Mouse (Mus musculus): Measurements from ENCODE around the gene Gabrb1. TPM values are rescaled to one million over a fixed set of nuclear protein-coding genes. Genes with fewer than 3 reads are reported as not detected.
A peak's percentile ranks its signal among the peaks of the same experiment; 100 is the strongest.

The Gabrb1 gene
- polyA plus RNA-seq, 1 experiment from 2014 or later: 42.1 TPM

GRCm38 (mm10) chr5:72172675-72173074 lies 514.8 kb downstream of the Gabrb1 start:
- ATAC-seq: no peak
- Histone ChIP-seq H3K27me3 (replicated peaks; ENCODE audit: control insufficient read depth, insufficient read depth, low read length) (no peaks in the 10 kb centered on the region), H3K36me3 (ENCODE audit: control insufficient read depth, insufficient read depth, low read length) (no peaks in the 10 kb centered on the region), H3K9me3 (ENCODE audit: control insufficient read depth, low read length) (no peaks in the 10 kb centered on the region), H3K4me2 (ENCODE audit: low read length) (no peak overlapping the region), H3K4me3 (ENCODE audit: low read length) (no peak overlapping the region), H3K4me1 (ENCODE audit: control insufficient read depth, insufficient read depth, low read depth, low read length) (no peaks in the 10 kb centered on the region), H3K9ac (ENCODE audit: low read depth, low read length) (no peak overlapping the region), H3K27ac (ENCODE audit: low read depth, low read length) (no peak overlapping the region)
- WGBS: 39% methylated on average over 3 of the region's 3 CpGs

GRCm38 (mm10) chr5:72173521-72173920 lies 515.6 kb downstream of the Gabrb1 start:
- no peak overlapping the region for H3K4me2 ChIP-seq (ENCODE audit: low read length)
- no peaks in the 10 kb centered on the region for H3K27me3 ChIP-seq (replicated peaks; ENCODE audit: control insufficient read depth, insufficient read depth, low read length)
- no peaks in the 10 kb centered on the region for H3K36me3 ChIP-seq (ENCODE audit: control insufficient read depth, insufficient read depth, low read length)
- no peak overlapping the region for H3K9ac ChIP-seq (ENCODE audit: low read depth, low read length)
- H3K27ac ChIP-seq (ENCODE audit: low read depth, low read length): no peak overlapping the region
- no peaks in the 10 kb centered on the region for H3K9me3 ChIP-seq (ENCODE audit: control insufficient read depth, low read length)
- H3K4me3 ChIP-seq (ENCODE audit: low read length): no peak overlapping the region
- WGBS: 83% methylated on average over 1 of the region's 1 CpGs
- ATAC-seq: no peak
- H3K4me1 ChIP-seq (ENCODE audit: control insufficient read depth, insufficient read depth, low read depth, low read length): no peaks in the 10 kb centered on the region

GRCm38 (mm10) chr5:72175050-72175449 lies 517.1 kb downstream of the Gabrb1 start:
- Histone ChIP-seq H3K27ac (ENCODE audit: low read depth, low read length) (no peak overlapping the region), H3K36me3 (ENCODE audit: control insufficient read depth, insufficient read depth, low read length) (no peaks in the 10 kb centered on the region)
- 77% methylated on average over 4 of the region's 4 CpGs for WGBS

GRCm38 (mm10) chr5:72175530-72175929 lies 517.6 kb downstream of the Gabrb1 start:
- 0 out of 2 replicates have a peak overlapping the region, but pooled peaks have one; percentile 23 for H3K27ac ChIP-seq (ENCODE audit: low read depth, low read length)
- H3K4me1 ChIP-seq (ENCODE audit: control insufficient read depth, insufficient read depth, low read depth, low read length): no peaks in the 10 kb centered on the region
- 15% methylated on average over 7 of the region's 7 CpGs for WGBS
- H3K27me3 ChIP-seq (replicated peaks; ENCODE audit: control insufficient read depth, insufficient read depth, low read length): no peaks in the 10 kb centered on the region
- ATAC-seq: peak; percentile 66
- no peaks in the 10 kb centered on the region for H3K9me3 ChIP-seq (ENCODE audit: control insufficient read depth, low read length)
- H3K36me3 ChIP-seq (ENCODE audit: control insufficient read depth, insufficient read depth, low read length): no peaks in the 10 kb centered on the region
- H3K4me3 ChIP-seq (ENCODE audit: low read length): no peak overlapping the region; the same call in 1 of the 2 replicates
- peak overlapping the region; percentile 48 for H3K4me2 ChIP-seq (ENCODE audit: low read length)
- H3K9ac ChIP-seq (ENCODE audit: low read depth, low read length): peak overlapping the region; percentile 51

More at GRCm38 (mm10) chr5:72175050-72175449, 517.1 kb downstream of the Gabrb1 start:
- H3K9me3 ChIP-seq (ENCODE audit: control insufficient read depth, low read length): no peaks in the 10 kb centered on the region
- no peaks in the 10 kb centered on the region for H3K4me1 ChIP-seq (ENCODE audit: control insufficient read depth, insufficient read depth, low read depth, low read length)
- no peak overlapping the region for H3K4me3 ChIP-seq (ENCODE audit: low read length)
- H3K9ac ChIP-seq (ENCODE audit: low read depth, low read length): no peak overlapping the region
- no peaks in the 10 kb centered on the region for H3K27me3 ChIP-seq (replicated peaks; ENCODE audit: control insufficient read depth, insufficient read depth, low read length)
- peak overlapping the region; percentile 48; the same call in 1 of the 2 replicates for H3K4me2 ChIP-seq (ENCODE audit: low read length)
- no peak for ATAC-seq

GRCm38 (mm10) chr5:72181194-72181593 lies 523.3 kb downstream of the Gabrb1 start:
- H3K4me3 ChIP-seq (ENCODE audit: low read length): no peak overlapping the region
- H3K4me2 ChIP-seq (ENCODE audit: low read length): no peak overlapping the region
- WGBS: 36% methylated on average over 1 of the region's 1 CpGs
- H3K27ac ChIP-seq (ENCODE audit: low read depth, low read length): no peak overlapping the region
- H3K36me3 ChIP-seq (ENCODE audit: control insufficient read depth, insufficient read depth, low read length): no peaks in the 10 kb centered on the region
- no peak for ATAC-seq
- H3K9me3 ChIP-seq (ENCODE audit: control insufficient read depth, low read length): no peaks in the 10 kb centered on the region
- H3K9ac ChIP-seq (ENCODE audit: low read depth, low read length): no peak overlapping the region
- H3K4me1 ChIP-seq (ENCODE audit: control insufficient read depth, insufficient read depth, low read depth, low read length): no peaks in the 10 kb centered on the region
- no peaks in the 10 kb centered on the region for H3K27me3 ChIP-seq (replicated peaks; ENCODE audit: control insufficient read depth, insufficient read depth, low read length)

- Histone ChIP-seq H3K9me3 (ENCODE audit: control insufficient read depth, low read length) (no peaks in the 10 kb centered on the region), H3K4me1 (ENCODE audit: control insufficient read depth, insufficient read depth, low read depth, low read length) (no peaks in the 10 kb centered on the region), H3K4me3 (ENCODE audit: low read length) (no peak overlapping the region), H3K27ac (ENCODE audit: low read depth, low read length) (no peak overlapping the region), H3K9ac (ENCODE audit: low read depth, low read length) (no peak overlapping the region), H3K4me2 (ENCODE audit: low read length) (no peak overlapping the region), H3K27me3 (replicated peaks; ENCODE audit: control insufficient read depth, insufficient read depth, low read length) (no peaks in the 10 kb centered on the region), H3K36me3 (ENCODE audit: control insufficient read depth, insufficient read depth, low read length) (no peaks in the 10 kb centered on the region)
- WGBS: 86% methylated on average over 4 of the region's 4 CpGs
- no peak for ATAC-seq
Measured at GRCm38 (mm10) chr5:72182804-72183203, 524.9 kb downstream of the Gabrb1 start.

- WGBS: 86% methylated on average over 6 of the region's 6 CpGs
- ATAC-seq: no peak
- H3K9ac ChIP-seq (ENCODE audit: low read depth, low read length): no peak overlapping the region
- no peak overlapping the region for H3K4me2 ChIP-seq (ENCODE audit: low read length)
- no peaks in the 10 kb centered on the region for H3K27me3 ChIP-seq (replicated peaks; ENCODE audit: control insufficient read depth, insufficient read depth, low read length)
- no peak overlapping the region for H3K27ac ChIP-seq (ENCODE audit: low read depth, low read length)
- H3K4me1 ChIP-seq (ENCODE audit: control insufficient read depth, insufficient read depth, low read depth, low read length): no peaks in the 10 kb centered on the region
- no peak overlapping the region for H3K4me3 ChIP-seq (ENCODE audit: low read length)
- no peaks in the 10 kb centered on the region for H3K9me3 ChIP-seq (ENCODE audit: control insufficient read depth, low read length)
- no peaks in the 10 kb centered on the region for H3K36me3 ChIP-seq (ENCODE audit: control insufficient read depth, insufficient read depth, low read length)
Measured at GRCm38 (mm10) chr5:72183929-72184328, 526.0 kb downstream of the Gabrb1 start.

- H3K27me3 ChIP-seq (replicated peaks; ENCODE audit: control insufficient read depth, insufficient read depth, low read length): no peaks in the 10 kb centered on the region
- no peak overlapping the region for H3K9ac ChIP-seq (ENCODE audit: low read depth, low read length)
- H3K4me3 ChIP-seq (ENCODE audit: low read length): no peak overlapping the region
- H3K9me3 ChIP-seq (ENCODE audit: control insufficient read depth, low read length): no peaks in the 10 kb centered on the region
- no peak for ATAC-seq
- 88% methylated on average over 13 of the region's 13 CpGs for whole genome bisulfite sequencing
- H3K27ac ChIP-seq (ENCODE audit: low read depth, low read length): no peak overlapping the region
- H3K4me1 ChIP-seq (ENCODE audit: control insufficient read depth, insufficient read depth, low read depth, low read length): no peaks in the 10 kb centered on the region
- no peaks in the 10 kb centered on the region for H3K36me3 ChIP-seq (ENCODE audit: control insufficient read depth, insufficient read depth, low read length)
- no peak overlapping the region for H3K4me2 ChIP-seq (ENCODE audit: low read length)
Measured at GRCm38 (mm10) chr5:72184437-72185100, 526.7 kb downstream of the Gabrb1 start.

GRCm38 (mm10) chr5:72191154-72191553 lies 533.2 kb downstream of the Gabrb1 start:
- no peak overlapping the region for H3K9ac ChIP-seq (ENCODE audit: low read depth, low read length)
- H3K9me3 ChIP-seq (ENCODE audit: control insufficient read depth, low read length): no peaks in the 10 kb centered on the region
- no peaks in the 10 kb centered on the region for H3K36me3 ChIP-seq (ENCODE audit: control insufficient read depth, insufficient read depth, low read length)
- no peaks in the 10 kb centered on the region for H3K27me3 ChIP-seq (replicated peaks; ENCODE audit: control insufficient read depth, insufficient read depth, low read length)
- no peak for ATAC-seq
- no peak overlapping the region for H3K27ac ChIP-seq (ENCODE audit: low read depth, low read length)
- no peaks in the 10 kb centered on the region for H3K4me1 ChIP-seq (ENCODE audit: control insufficient read depth, insufficient read depth, low read depth, low read length)
- 79% methylated on average over 7 of the region's 7 CpGs for WGBS
- H3K4me2 ChIP-seq (ENCODE audit: low read length): no peak overlapping the region
- no peak overlapping the region for H3K4me3 ChIP-seq (ENCODE audit: low read length)

Measured in hindbrain, embryonic 16.5 days (tissue).